Mouse (Mus musculus) embryonic fibroblast, embryonic 13.5 days (primary cell): ENCODE results near the gene Ptpn21. TPM values are rescaled to one million over a fixed set of nuclear protein-coding genes. Genes with fewer than 3 reads are reported as not detected.

Experiments
- H3K27ac ChIP-seq: 2 replicates; pipeline ENCODE4 v1.5.1; 2012; ENCODE audit warnings: low read length, control low read depth, inconsistent platforms; ENCODE audit not compliant: insufficient read depth
- H3K4me1 ChIP-seq: 2 replicates; pipeline ENCODE4 v1.6.1; 2011; ENCODE audit warnings: low read length; ENCODE audit not compliant: control insufficient read depth, insufficient read depth
- H3K4me3 ChIP-seq: 2 replicates; pipeline ENCODE4 v1.5.1; 2011; ENCODE audit warnings: mild to moderate bottlenecking, control low read depth, low read length; ENCODE audit not compliant: insufficient read depth
- CTCF ChIP-seq: IDR thresholded peaks from 2 replicates; pipeline ENCODE4 v1.5.1; 2011; ENCODE audit warnings: mild to moderate bottlenecking, control low read depth, low read length, moderate library complexity, borderline replicate concordance; ENCODE audit not compliant: insufficient read depth
- POLR2A ChIP-seq: IDR thresholded peaks from 2 replicates; pipeline ENCODE4 v1.6.1; 2011; ENCODE audit warnings: low read depth, mild to moderate bottlenecking, control low read depth, low read length, moderate library complexity
- polyA plus RNA-seq: library from polyadenylated mRNA; stranded (reverse); fragments of >200 nt; gene quantifications from 2 replicates; pipeline ENCODE4 v1.2.4, GENCODE M21; 2011; ENCODE audit warnings: low read depth; ENCODE audit not compliant: missing spikeins, insufficient read length

The Ptpn21 gene
- polyA plus RNA-seq, 1 experiment, result 22.5 TPM

- H3K27ac ChIP-seq, result no peak within 1 kb of the TSS
- H3K4me3 ChIP-seq, result peak within 1 kb of the TSS; percentile 90
- H3K4me1 ChIP-seq, result no peaks in the 10 kb centered on the region; the same call in 1 of the 2 replicates
- peak; percentile 38; the same call in 1 of the 2 replicates for TF ChIP-seq POLR2A
- no peak for TF ChIP-seq CTCF
Measured at GRCm38 (mm10) chr12:98627392-98628259, 109.6 kb downstream of the Ptpn21 start, which contains the start of gene Spata7. Gene Spata7 (plus strand): TSS chr12:98628157.

Other genes with a start within 250 kb of the Ptpn21 start
- 0.15 and 0.18 TPM in 2 replicates for gene Kcnk10, start 159.1 kb downstream of the Ptpn21 start, polyA plus RNA-seq
- 8.3 and 10.2 TPM in 2 replicates for gene Spata7, start 109.2 kb downstream of the Ptpn21 start, polyA plus RNA-seq
- gene Zc3h14, start 9.6 kb upstream of the Ptpn21 start, polyA plus RNA-seq, result 130 and 161 TPM in 2 replicates
- 4.6 and 5.8 TPM in 2 replicates for gene Eml5, start 164.1 kb upstream of the Ptpn21 start, polyA plus RNA-seq
- 25.4 and 34.1 TPM in 2 replicates for gene Ttc8, start 183.2 kb upstream of the Ptpn21 start, polyA plus RNA-seq